Mouse (Mus musculus) heart, adult 2 months (tissue): Measurements from ENCODE around the gene Gm572.

Experiments
- CTCF ChIP-seq: fragments of 200-600 bp; IDR thresholded peaks from 2 replicates; pipeline ENCODE4 v1.8.1; 2022; ENCODE audit warnings: antibody characterized with exemption, mild to moderate bottlenecking, moderate library complexity
- EP300 ChIP-seq: fragments of 200-500 bp; IDR thresholded peaks from 2 replicates; pipeline ENCODE4 v1.6.1; 2011; ENCODE audit warnings: low read depth, low read length, control low read depth; ENCODE audit not compliant: insufficient read depth

GRCm38 (mm10) chr4:148657776-148658175 is 14.7 kb downstream of the Gm572 start:
- no peak for TF ChIP-seq CTCF
- TF ChIP-seq EP300, result no peak
